Mouse (Mus musculus): ENCODE measurements around the gene Pla2g15. TPM values are rescaled to one million over a fixed set of nuclear protein-coding genes. Genes with fewer than 3 reads are reported as not detected.

Gene Pla2g15
- total RNA-seq (2021), result 10 to 100 TPM; 22.8 to 25.6 TPM
- long read RNA-seq, transcript Pla2g15-201 (6 exons, 2,706 nt), result major isoform, 19 of 24 reads
- long read RNA-seq, partial matches to known transcripts, result 4 of 24 reads
- long read RNA-seq, other reads (novel, unspliced or antisense), result 0 of 24 reads

DNA sequence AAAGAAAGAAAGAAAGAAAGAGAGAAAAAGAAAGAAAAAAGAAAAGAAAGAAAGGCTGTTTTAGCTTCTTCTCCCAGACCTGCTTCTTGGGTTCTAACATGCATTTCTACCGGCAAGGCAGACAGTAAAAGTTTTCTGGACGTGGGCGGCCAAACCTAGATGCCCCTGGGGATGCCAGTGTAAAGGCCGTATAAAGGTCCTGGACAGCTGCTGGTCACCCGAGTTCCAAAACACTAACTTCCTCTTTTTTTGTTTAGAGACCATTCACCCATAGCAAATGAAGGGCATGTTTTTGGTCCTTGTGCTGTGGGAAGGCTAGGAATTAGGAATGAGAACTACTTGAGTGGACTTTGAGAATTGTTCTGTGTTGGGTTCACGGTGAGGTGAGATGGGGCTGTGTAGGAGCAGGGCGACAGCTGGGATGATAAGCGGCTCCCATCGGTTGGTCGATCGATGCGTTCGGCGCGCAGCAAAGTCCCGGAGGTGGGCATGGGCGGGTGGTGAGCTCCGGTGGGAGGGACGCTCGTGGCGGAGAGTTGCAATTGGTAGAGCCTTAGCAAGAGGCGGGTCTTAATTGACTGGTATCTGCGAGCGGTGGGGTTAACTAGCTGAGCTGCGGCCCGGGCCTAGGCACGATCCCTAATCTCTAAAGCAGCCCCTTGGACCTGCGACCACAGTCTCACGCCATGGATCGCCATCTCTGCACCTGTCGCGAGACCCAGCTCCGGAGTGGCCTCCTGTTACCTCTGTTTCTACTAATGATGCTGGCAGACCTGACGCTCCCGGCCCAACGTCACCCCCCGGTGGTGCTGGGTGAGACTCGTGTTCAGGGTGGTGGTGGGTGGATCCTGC lies at the start of gene Pla2g15:
Gene Pla2g15, plus strand, starts transcription at position 599 of the 852 bp plus-strand sequence.
- DNase-seq (ENCODE audit: low spot score in 2 of 2), result peak; percentile 90 to 95

GRCm38 (mm10) chr8:106102321-106102720 lies 47.9 kb upstream of the Pla2g15 start:
- no peak for DNase-seq (ENCODE audit: low spot score in 2 of 2)

DNA sequence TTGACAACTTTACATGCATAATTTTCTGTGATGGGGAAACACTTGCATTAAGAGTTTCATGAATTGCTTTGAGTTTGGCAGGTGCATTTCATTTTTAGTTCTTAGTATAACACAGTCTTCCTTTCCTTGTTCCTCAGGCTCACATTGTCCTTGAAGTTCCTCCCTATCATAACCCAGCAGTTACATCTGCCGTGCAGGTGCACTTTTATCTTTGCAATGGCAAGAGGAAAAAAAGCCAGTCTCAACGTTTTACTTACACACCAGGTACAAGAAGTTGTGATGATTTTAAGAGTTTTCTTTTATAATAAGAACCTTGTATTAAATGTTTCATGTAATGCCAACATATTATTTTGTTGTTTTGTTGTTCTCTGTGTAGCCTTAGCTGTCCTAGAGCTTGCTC lies 46.3 kb upstream of the Pla2g15 start:
- no peak for DNase-seq (ENCODE audit: low spot score in 2 of 2)

DNA sequence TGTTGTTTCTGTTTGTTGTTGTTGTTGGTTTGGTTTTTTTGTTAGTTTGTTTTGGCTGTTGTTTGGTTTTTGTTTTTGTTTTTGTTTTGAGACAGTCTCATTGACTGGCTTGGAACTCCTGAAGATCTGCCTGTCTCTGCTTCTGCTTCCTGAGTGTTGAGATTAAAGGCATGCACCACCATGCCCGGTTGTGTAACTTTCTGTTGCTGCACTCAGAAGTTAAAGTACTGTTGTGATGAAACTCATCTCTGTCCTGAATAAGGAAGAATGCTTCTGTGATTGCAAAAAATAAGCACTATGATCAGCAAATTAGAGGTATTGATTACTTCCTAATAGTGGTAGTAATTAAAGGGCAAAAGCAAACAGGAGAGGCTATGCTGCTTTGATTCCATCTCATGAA lies 44.0 kb upstream of the Pla2g15 start:
- no peak for DNase-seq (ENCODE audit: low spot score in 2 of 2)

- DNase-seq (ENCODE audit: low spot score in 2 of 2), result no peak
Observed at GRCm38 (mm10) chr8:106108080-106108479, 42.1 kb upstream of the Pla2g15 start.

- no peak for DNase-seq (ENCODE audit: low spot score in 2 of 2)
Observed at GRCm38 (mm10) chr8:106108729-106109128, 41.5 kb upstream of the Pla2g15 start.

- DNase-seq (ENCODE audit: low spot score in 2 of 2), result no peak
Observed at GRCm38 (mm10) chr8:106112041-106112440, 38.2 kb upstream of the Pla2g15 start.

- no peak for DNase-seq (ENCODE audit: low spot score in 2 of 2)
Observed at GRCm38 (mm10) chr8:106112514-106112913, 37.7 kb upstream of the Pla2g15 start.

DNA sequence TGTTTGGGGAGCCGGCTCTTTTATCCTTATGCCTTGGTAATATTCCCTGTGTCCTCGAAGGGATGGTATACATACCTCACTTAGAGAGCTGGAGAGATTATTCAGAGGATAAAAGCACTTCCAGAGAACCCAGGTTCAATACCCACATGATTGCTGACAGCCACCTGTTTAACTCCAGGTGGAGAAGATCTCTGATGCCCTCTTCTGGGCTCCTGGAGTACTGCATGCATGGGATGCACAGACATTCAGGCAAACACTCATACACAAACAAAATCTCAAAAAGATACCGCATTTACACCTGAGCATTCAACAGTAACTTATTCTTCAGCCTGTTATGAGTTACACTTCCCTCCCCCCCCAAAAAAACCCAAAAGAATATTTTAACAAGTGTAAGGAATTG lies 34.3 kb upstream of the Pla2g15 start:
- no peak for DNase-seq (ENCODE audit: low spot score in 2 of 2)

DNA sequence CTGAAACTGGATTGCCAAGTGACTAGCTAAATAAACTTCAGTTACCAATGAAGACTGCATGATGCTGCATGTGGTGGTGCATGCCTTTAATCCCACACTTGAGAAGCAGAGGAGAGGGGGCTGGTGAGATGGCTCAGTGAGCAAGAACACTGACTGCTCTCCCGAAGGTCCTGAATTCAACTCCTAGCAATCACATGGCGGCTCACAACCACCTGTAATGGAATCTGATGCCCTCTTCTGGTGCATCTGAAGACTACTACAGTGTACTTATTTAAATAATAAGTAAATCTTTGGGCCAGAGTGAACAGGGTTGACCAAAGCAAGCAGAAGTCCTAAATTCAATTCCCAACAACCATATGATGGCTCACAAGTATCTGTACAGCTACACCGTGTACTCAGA lies 26.8 kb upstream of the Pla2g15 start:
- DNase-seq (ENCODE audit: low spot score in 2 of 2), result no peak

- DNase-seq (ENCODE audit: low spot score in 2 of 2), result no peak
Observed at GRCm38 (mm10) chr8:106126055-106126454, 24.1 kb upstream of the Pla2g15 start.

GRCm38 (mm10) chr8:106127054-106127453 lies 23.1 kb upstream of the Pla2g15 start:
- no peak for DNase-seq (ENCODE audit: low spot score in 2 of 2)

DNA sequence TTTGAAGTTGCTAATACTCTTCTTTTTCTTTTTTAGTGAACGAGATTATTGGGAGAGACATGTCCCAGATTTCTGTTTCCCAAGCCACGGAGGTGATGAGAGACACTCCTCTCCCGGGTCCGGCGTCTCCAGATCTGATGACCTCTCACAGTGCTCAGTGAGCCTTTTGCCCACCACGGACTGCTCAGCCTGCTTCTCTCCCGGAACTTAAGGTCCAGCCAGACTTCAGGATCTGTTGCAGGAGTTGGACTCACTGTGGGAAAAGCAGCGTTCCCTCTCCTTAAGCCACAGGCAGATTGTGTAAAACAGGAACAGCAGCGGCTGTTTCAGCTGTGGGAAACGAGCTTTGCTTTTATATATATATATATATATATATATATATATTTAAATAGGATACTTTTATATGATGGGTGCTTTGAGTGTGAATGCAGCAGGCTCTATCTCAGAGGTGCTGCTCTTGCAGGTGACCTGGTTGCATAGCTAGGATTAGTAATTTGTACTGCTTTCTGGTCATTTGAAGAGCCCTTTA lies 22.3 kb upstream of the Pla2g15 start:
- no peak for DNase-seq (ENCODE audit: low spot score in 2 of 2)

- no peak for DNase-seq (ENCODE audit: low spot score in 2 of 2)
Observed at GRCm38 (mm10) chr8:106129232-106129930, 20.8 kb upstream of the Pla2g15 start.

- no peak for DNase-seq (ENCODE audit: low spot score in 2 of 2)
Observed at GRCm38 (mm10) chr8:106129997-106130396, 20.2 kb upstream of the Pla2g15 start.

- no peak for DNase-seq (ENCODE audit: low spot score in 2 of 2)
Observed at GRCm38 (mm10) chr8:106130505-106130904, 19.7 kb upstream of the Pla2g15 start.

DNA sequence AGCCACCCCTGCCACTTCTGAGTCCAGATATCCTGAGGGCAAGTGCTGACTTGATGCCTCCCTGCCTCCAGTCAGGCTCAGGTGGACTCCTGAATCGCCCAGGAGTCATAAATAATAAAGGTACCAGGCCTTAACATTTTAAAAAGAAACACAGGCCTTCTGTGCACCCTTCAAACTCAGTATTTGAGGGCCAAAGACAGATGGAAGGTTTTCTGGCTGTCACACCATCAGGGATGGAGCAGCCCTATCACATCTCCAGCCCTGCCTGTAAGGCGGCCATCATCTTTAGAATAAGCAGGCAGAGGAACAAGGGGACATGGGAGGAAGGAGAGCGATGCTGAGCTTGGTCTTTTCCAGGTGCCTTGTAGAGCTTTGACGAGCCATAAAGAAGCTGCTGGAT lies 19.2 kb upstream of the Pla2g15 start:
- DNase-seq (ENCODE audit: low spot score in 2 of 2), result no peak

DNA sequence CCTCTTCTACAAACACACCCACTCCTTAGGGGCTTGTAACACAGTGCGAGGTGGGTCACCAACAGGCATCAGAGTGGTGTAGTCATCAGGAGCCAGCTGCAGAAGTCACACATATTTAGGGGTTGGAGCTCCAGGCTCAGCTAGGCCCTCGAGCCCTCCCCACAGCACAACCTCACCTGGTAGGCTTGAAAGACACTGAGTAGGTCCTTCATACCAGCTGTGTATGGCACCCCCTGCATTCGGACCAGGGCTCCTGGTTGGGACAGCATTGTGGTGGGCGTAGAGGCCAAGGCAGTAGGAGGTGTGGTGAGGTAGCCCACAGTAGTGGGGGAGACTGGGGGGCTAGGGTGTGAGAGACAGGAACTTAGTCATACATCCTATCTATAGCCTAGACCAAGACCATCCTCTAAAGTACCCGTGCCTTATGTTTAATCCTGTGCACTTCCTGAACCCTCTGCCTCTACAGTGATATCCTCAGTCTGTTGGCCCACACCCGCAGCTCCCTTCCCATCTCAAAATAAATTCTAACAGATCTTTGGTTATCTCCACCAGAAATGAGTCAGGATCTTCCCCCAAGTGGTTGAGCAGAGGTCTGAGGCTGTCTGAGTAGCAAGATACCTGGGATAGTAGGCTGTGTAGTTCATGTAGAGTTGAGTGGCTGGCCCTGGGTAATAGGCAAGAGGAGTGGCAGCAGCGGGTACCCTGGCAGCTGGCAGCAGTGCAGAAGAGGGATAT lies 18.5 kb upstream of the Pla2g15 start:
- no peak for DNase-seq (ENCODE audit: low spot score in 2 of 2)

DNA sequence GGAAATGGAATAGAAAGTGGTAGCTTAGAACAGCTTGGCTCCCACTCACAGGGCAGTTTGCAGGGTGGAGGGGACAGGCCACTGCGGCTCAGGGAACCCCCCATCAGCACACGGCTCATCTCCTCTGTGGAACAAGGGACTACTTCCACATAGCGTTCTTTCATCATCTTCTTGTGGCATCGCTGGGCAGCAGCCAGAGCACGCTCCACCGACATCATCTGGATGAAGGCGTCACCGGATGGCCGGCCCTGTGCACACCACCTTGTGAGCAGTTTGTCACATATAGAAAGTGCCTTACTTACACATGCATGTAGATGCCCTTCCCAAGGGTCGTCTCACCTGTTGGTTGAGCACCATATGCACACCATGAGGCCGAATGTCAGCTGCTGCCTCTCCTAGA lies 17.8 kb upstream of the Pla2g15 start:
- no peak for DNase-seq (ENCODE audit: low spot score in 2 of 2)

- no peak for DNase-seq (ENCODE audit: low spot score in 2 of 2)
Observed at GRCm38 (mm10) chr8:106133526-106133925, 16.7 kb upstream of the Pla2g15 start.

GRCm38 (mm10) chr8:106133946-106134345 lies 16.3 kb upstream of the Pla2g15 start:
- DNase-seq (ENCODE audit: low spot score in 2 of 2), result no peak
